Mouse (Mus musculus): Measurements from ENCODE around the gene Vps4a. TPM values are rescaled to one million over a fixed set of nuclear protein-coding genes. Genes with fewer than 3 reads are reported as not detected.
"Not testable (repeated sequence)": the region's sequence is repeated elsewhere in the genome, so short reads cannot be mapped to it uniquely, and the experiment has no call there.

The Vps4a gene
- polyA plus RNA-seq (2012; rRNA removed): 7.2 and 14.9 TPM in 2 replicates

- peak within 1 kb of the TSS; percentile 95 for H3K4me3 ChIP-seq (ENCODE audit: low read depth, low read length)
- TF ChIP-seq CTCF (IDR thresholded peaks at IDR 0.05; ENCODE audit: extremely low read depth, insufficient read length, insufficient replicate concordance, low read depth, low read length): peak; percentile 67
- TF ChIP-seq POLR2A (IDR thresholded peaks at IDR 0.05; ENCODE audit: low read depth, low read length): peak; percentile 76; the same call in 1 of the 2 replicates
- H3K27me3 ChIP-seq (ENCODE audit: control insufficient read depth, insufficient read depth, low read length): no peaks in the 10 kb centered on the region
- H3K4me1 ChIP-seq (ENCODE audit: control insufficient read depth, insufficient read depth, insufficient read length, low read length): peaks cover 2% of the 10 kb centered on the region
- 4% methylated on average over 66 of the region's 66 CpGs for WGBS
- no peaks in the 10 kb centered on the region for H3K36me3 ChIP-seq (ENCODE audit: control insufficient read depth, insufficient read depth, low read length)
- peak within 1 kb of the TSS; percentile 17 for H3K27ac ChIP-seq (ENCODE audit: insufficient read depth, low read depth, low read length)
Observed at GRCm38 (mm10) chr8:107030650-107031576, at the start of gene Vps4a. Vps4a (plus strand) TSS chr8:107031222.

- Histone ChIP-seq H3K4me3 (ENCODE audit: low read depth, low read length) (no peak overlapping the region), H3K27me3 (ENCODE audit: control insufficient read depth, insufficient read depth, low read length) (no peaks in the 10 kb centered on the region), H3K27ac (ENCODE audit: insufficient read depth, low read depth, low read length) (no peak overlapping the region), H3K36me3 (ENCODE audit: control insufficient read depth, insufficient read depth, low read length) (no peaks in the 10 kb centered on the region), H3K4me1 (ENCODE audit: control insufficient read depth, insufficient read depth, insufficient read length, low read length) (no peaks in the 10 kb centered on the region)
- TF ChIP-seq CTCF (IDR thresholded peaks at IDR 0.05; ENCODE audit: extremely low read depth, insufficient read length, insufficient replicate concordance, low read depth, low read length) (no peak), POLR2A (IDR thresholded peaks at IDR 0.05; ENCODE audit: low read depth, low read length) (no peak)
- WGBS: 88% methylated on average over 9 of the region's 9 CpGs
Observed at GRCm38 (mm10) chr8:106985404-106985821, 45.6 kb upstream of the Vps4a start.

GRCm38 (mm10) chr8:106985951-106986350 is 45.1 kb upstream of the Vps4a start:
- TF ChIP-seq CTCF (IDR thresholded peaks at IDR 0.05; ENCODE audit: extremely low read depth, insufficient read length, insufficient replicate concordance, low read depth, low read length) (no peak), POLR2A (IDR thresholded peaks at IDR 0.05; ENCODE audit: low read depth, low read length) (no peak)
- Histone ChIP-seq H3K27me3 (ENCODE audit: control insufficient read depth, insufficient read depth, low read length) (no peaks in the 10 kb centered on the region), H3K27ac (ENCODE audit: insufficient read depth, low read depth, low read length) (no peak overlapping the region), H3K4me1 (ENCODE audit: control insufficient read depth, insufficient read depth, insufficient read length, low read length) (no peaks in the 10 kb centered on the region), H3K36me3 (ENCODE audit: control insufficient read depth, insufficient read depth, low read length) (no peaks in the 10 kb centered on the region), H3K4me3 (ENCODE audit: low read depth, low read length) (no peak overlapping the region)

- Histone ChIP-seq H3K4me1 (ENCODE audit: control insufficient read depth, insufficient read depth, insufficient read length, low read length) (no peaks in the 10 kb centered on the region), H3K4me3 (ENCODE audit: low read depth, low read length) (no peak overlapping the region), H3K27me3 (ENCODE audit: control insufficient read depth, insufficient read depth, low read length) (no peaks in the 10 kb centered on the region), H3K36me3 (ENCODE audit: control insufficient read depth, insufficient read depth, low read length) (0 out of 2 replicates have a peak, but pooled peaks cover 3% of the 10 kb centered on the region), H3K27ac (ENCODE audit: insufficient read depth, low read depth, low read length) (no peak overlapping the region)
- TF ChIP-seq POLR2A (IDR thresholded peaks at IDR 0.05; ENCODE audit: low read depth, low read length): no peak
- no peak for TF ChIP-seq CTCF (IDR thresholded peaks at IDR 0.05; ENCODE audit: extremely low read depth, insufficient read length, insufficient replicate concordance, low read depth, low read length)
Observed at GRCm38 (mm10) chr8:106987557-106987956, 43.5 kb upstream of the Vps4a start.

DNA sequence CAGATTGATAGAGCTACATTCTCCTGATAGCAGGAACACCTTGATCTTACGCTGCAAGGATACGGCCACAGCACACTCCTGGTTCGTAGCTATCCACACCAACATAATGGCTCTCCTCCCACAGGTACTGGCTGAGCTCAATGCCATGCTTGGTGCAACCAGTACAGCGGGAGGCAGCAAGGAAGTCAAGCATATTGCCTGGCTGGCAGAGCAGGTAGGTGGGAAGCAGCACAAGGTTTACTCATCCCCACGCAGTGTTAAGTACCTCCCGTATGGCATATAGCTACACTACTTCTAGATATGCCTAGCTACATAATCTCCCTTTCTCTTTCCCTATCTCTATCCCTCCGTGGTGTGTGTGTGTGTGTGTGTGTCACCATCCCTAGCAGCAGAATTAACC is 39.6 kb upstream of the Vps4a start:
- WGBS: 93% methylated on average over 7 of the region's 7 CpGs
- Histone ChIP-seq H3K4me1 (ENCODE audit: control insufficient read depth, insufficient read depth, insufficient read length, low read length) (no peaks in the 10 kb centered on the region), H3K36me3 (ENCODE audit: control insufficient read depth, insufficient read depth, low read length) (peaks cover 10% of the 10 kb centered on the region), H3K4me3 (ENCODE audit: low read depth, low read length) (no peak overlapping the region), H3K27me3 (ENCODE audit: control insufficient read depth, insufficient read depth, low read length) (no peaks in the 10 kb centered on the region), H3K27ac (ENCODE audit: insufficient read depth, low read depth, low read length) (no peak overlapping the region)
- TF ChIP-seq CTCF (IDR thresholded peaks at IDR 0.05; ENCODE audit: extremely low read depth, insufficient read length, insufficient replicate concordance, low read depth, low read length) (no peak), POLR2A (IDR thresholded peaks at IDR 0.05; ENCODE audit: low read depth, low read length) (no peak)

DNA sequence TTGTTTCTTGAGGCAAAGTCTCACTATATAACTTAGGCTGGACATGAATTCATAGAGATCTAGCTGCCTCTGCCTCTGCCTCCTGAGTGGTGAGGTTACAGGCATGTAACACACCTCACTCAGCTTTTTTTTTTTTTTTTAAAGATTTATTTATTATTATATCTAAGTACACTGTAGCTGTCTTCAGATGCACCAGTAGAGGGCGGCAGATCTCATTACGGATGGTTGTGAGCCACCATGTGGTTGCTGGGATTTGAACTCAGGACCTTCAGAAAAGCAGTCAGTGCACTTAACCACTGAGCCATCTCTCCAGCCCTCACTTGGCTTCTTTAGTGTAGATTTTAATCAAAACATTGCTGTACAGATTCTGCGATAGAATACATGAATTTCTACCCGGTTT is 34.7 kb upstream of the Vps4a start:
- not testable (repeated sequence) for H3K27me3 ChIP-seq (ENCODE audit: control insufficient read depth, insufficient read depth, low read length); H3K36me3 ChIP-seq (ENCODE audit: control insufficient read depth, insufficient read depth, low read length); H3K27ac ChIP-seq (ENCODE audit: insufficient read depth, low read depth, low read length); H3K4me3 ChIP-seq (ENCODE audit: low read depth, low read length); H3K4me1 ChIP-seq (ENCODE audit: control insufficient read depth, insufficient read depth, insufficient read length, low read length)
- 87% methylated on average over 4 of the region's 4 CpGs for WGBS

DNA sequence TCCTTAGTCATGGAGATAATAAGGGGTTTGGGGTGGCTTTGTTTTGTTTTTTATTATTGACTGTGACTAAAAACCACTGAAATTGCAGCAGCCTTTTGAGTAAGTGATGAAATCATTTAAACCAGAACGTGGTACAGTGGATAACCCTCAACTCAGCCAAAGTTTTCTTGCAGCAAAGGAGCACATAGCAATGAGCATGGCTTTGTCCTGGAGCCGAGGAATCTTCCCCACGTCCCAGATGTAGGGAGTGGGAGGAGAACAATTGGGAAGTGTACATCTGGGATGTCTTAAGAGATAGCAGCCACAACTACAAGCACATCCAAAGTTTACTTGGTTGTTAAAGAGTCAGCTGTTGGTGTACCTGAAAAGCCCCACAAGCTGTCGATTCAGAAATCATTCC is 33.6 kb upstream of the Vps4a start:
- peaks cover 9% of the 10 kb centered on the region for H3K36me3 ChIP-seq (ENCODE audit: control insufficient read depth, insufficient read depth, low read length)
- no peak overlapping the region for H3K4me3 ChIP-seq (ENCODE audit: low read depth, low read length)
- no peaks in the 10 kb centered on the region for H3K4me1 ChIP-seq (ENCODE audit: control insufficient read depth, insufficient read depth, insufficient read length, low read length)
- WGBS: 82% methylated on average over 4 of the region's 4 CpGs
- no peak overlapping the region for H3K27ac ChIP-seq (ENCODE audit: insufficient read depth, low read depth, low read length)
- H3K27me3 ChIP-seq (ENCODE audit: control insufficient read depth, insufficient read depth, low read length): no peaks in the 10 kb centered on the region
- TF ChIP-seq CTCF (IDR thresholded peaks at IDR 0.05; ENCODE audit: extremely low read depth, insufficient read length, insufficient replicate concordance, low read depth, low read length) (no peak), POLR2A (IDR thresholded peaks at IDR 0.05; ENCODE audit: low read depth, low read length) (no peak)

Data from small intestine, adult 2 months (tissue).